Mouse (Mus musculus) left cerebral cortex, postnatal 10 days (tissue): Measurements from ENCODE around the gene Cadps2. TPM values are rescaled to one million over a fixed set of nuclear protein-coding genes. Genes with fewer than 3 reads are reported as not detected.

Source experiments
- DNase-seq, 2 experiments: peaks; one replicate each; pipeline ENCODE4 v3.0.0; 2021 to 2022; ENCODE audit warnings: low spot score in 2 of 2, mixed read lengths in 1 of 2; ENCODE audit errors: extremely low spot score in 1 of 2
- intact Hi-C: fragments of 180-260 bp; cut with DNase I; formaldehyde crosslinking; loops from one replicate; pipeline ENCODE4 v1.15.1; 2025
- total RNA-seq, 2 experiments: library from RNA; stranded (reverse); gene quantifications; 2 replicates each; pipeline ENCODE4 v1.2.3; 2021

Cadps2 gene
- total RNA-seq, 2 experiments from 2014 or later, result 67.4 to 75.5 TPM

GRCm38 (mm10) chr6:23288752-23289151 is 550.5 kb downstream of the Cadps2 start:
- intact Hi-C loops, result no loop called here
- no peak for DNase-seq

GRCm38 (mm10) chr6:23281514-23281820 is 557.8 kb downstream of the Cadps2 start:
- DNase-seq, result no peak
- intact Hi-C loops, result no loop called here

- DNase-seq, result no peak
Measured at GRCm38 (mm10) chr6:23280811-23281513, 558.3 kb downstream of the Cadps2 start.

GRCm38 (mm10) chr6:23273483-23273882 is 565.7 kb downstream of the Cadps2 start:
- intact Hi-C loops, result no loop called here

More at GRCm38 (mm10) chr6:23280811-23281513, 558.3 kb downstream of the Cadps2 start:
- intact Hi-C loops, result no loop called here

GRCm38 (mm10) chr6:23272979-23273378 is 566.2 kb downstream of the Cadps2 start:
- intact Hi-C loops, result no loop called here
- DNase-seq, result no peak

More at GRCm38 (mm10) chr6:23273483-23273882, 565.7 kb downstream of the Cadps2 start:
- no peak for DNase-seq

GRCm38 (mm10) chr6:23272542-23272941 is 566.7 kb downstream of the Cadps2 start:
- intact Hi-C loops, result no loop called here
- DNase-seq, result no peak

GRCm38 (mm10) chr6:23260738-23261050 is 578.5 kb downstream of the Cadps2 start:
- no peak for DNase-seq
- intact Hi-C loops, result no loop called here

- DNase-seq, result no peak
- intact Hi-C loops, result no loop called here
Measured at GRCm38 (mm10) chr6:23260016-23260737, 579.0 kb downstream of the Cadps2 start.

GRCm38 (mm10) chr6:23257981-23258380 is 581.2 kb downstream of the Cadps2 start:
- intact Hi-C loops, result no loop called here
- DNase-seq, result no peak

- no peak for DNase-seq
- intact Hi-C loops, result no loop called here
Measured at GRCm38 (mm10) chr6:23255161-23255560, 584.1 kb downstream of the Cadps2 start.

- intact Hi-C loops, result no loop called here
- no peak for DNase-seq
Measured at GRCm38 (mm10) chr6:23254644-23255043, 584.6 kb downstream of the Cadps2 start.

- DNase-seq, result no peak
- intact Hi-C loops, result no loop called here
Measured at GRCm38 (mm10) chr6:23253353-23254311, 585.6 kb downstream of the Cadps2 start.

GRCm38 (mm10) chr6:23252196-23253135 is 586.8 kb downstream of the Cadps2 start:
- intact Hi-C loops, result no loop called here
- DNase-seq, result no peak

- no peak for DNase-seq
- intact Hi-C loops, result no loop called here
Measured at GRCm38 (mm10) chr6:23251431-23251830, 587.8 kb downstream of the Cadps2 start.

- intact Hi-C loops, result no loop called here
- DNase-seq, result no peak
Measured at GRCm38 (mm10) chr6:23250288-23250955, 588.8 kb downstream of the Cadps2 start.

GRCm38 (mm10) chr6:23249616-23250287 is 589.5 kb downstream of the Cadps2 start:
- DNase-seq, result no peak
- intact Hi-C loops, result no loop called here

- DNase-seq, result no peak
- intact Hi-C loops, result no loop called here
Measured at GRCm38 (mm10) chr6:23249053-23249401, 590.2 kb downstream of the Cadps2 start.
